Mouse (Mus musculus): ENCODE results near the gene Epb42. TPM values are rescaled to one million over a fixed set of nuclear protein-coding genes. Genes with fewer than 3 reads are reported as not detected.

Gene Epb42
- total RNA-seq (2014; rRNA removed) (0.07 and 0.73 TPM in 2 replicates), polyA plus RNA-seq (2015; fragmentation: Nextera tagmentation; extraction: Ambion mirVana) (0.06 and 0.18 TPM in 2 replicates)

GRCm38 (mm10) chr2:121036733-121037341 is at the start of gene Epb42:
Epb42 (minus strand) TSS chr2:121037072.
- WGBS: 65% methylated on average over 5 of the region's 5 CpGs
- no peaks in the 10 kb centered on the region for H3K36me3 ChIP-seq (ENCODE audit: insufficient read depth, low read length)
- no peak for DNase-seq (ENCODE audit: low spot score)

GRCm38 (mm10) chr2:121085480-121086185 is 48.8 kb upstream of the Epb42 start, which contains the start of gene Tgm5:
Tgm5 (minus strand) TSS chr2:121085841.
- no peak for DNase-seq (ENCODE audit: low spot score)
- no peak within 1 kb of the TSS for H3K27ac ChIP-seq
- no peak within 1 kb of the TSS for H3K4me2 ChIP-seq (ENCODE audit: low read depth, low read length)
- 48% methylated on average over 6 of the region's 6 CpGs for WGBS
- no peak within 1 kb of the TSS for H3K9ac ChIP-seq (replicated peaks; ENCODE audit: low read length)
- no peak for ATAC-seq
- no peaks in the 10 kb centered on the region for H3K36me3 ChIP-seq (ENCODE audit: insufficient read depth, low read length)
- TF ChIP-seq CTCF (IDR thresholded peaks at IDR 0.05; ENCODE audit: low read depth): no peak
- H3K9me3 ChIP-seq (ENCODE audit: low read length): no peaks in the 10 kb centered on the region
- no peaks in the 10 kb centered on the region for H3K4me1 ChIP-seq (ENCODE audit: insufficient read depth, low read length)
- H3K27me3 ChIP-seq (ENCODE audit: insufficient read depth, low read length): no peaks in the 10 kb centered on the region
- no peak within 1 kb of the TSS for H3K4me3 ChIP-seq (ENCODE audit: low read length)

More at GRCm38 (mm10) chr2:121036733-121037341, at the start of gene Epb42:
- Histone ChIP-seq H3K4me3 (ENCODE audit: low read length) (no peak within 1 kb of the TSS), H3K9ac (replicated peaks; ENCODE audit: low read length) (no peak within 1 kb of the TSS), H3K9me3 (ENCODE audit: low read length) (no peaks in the 10 kb centered on the region), H3K4me1 (ENCODE audit: insufficient read depth, low read length) (no peaks in the 10 kb centered on the region), H3K27ac (no peak within 1 kb of the TSS), H3K27me3 (ENCODE audit: insufficient read depth, low read length) (no peaks in the 10 kb centered on the region), H3K4me2 (ENCODE audit: low read depth, low read length) (no peak within 1 kb of the TSS)
- no peak for TF ChIP-seq CTCF (IDR thresholded peaks at IDR 0.05; ENCODE audit: low read depth)
- ATAC-seq: no peak

- WGBS: 90% methylated on average over 1 of the region's 1 CpGs
- H3K4me1 ChIP-seq (ENCODE audit: insufficient read depth, low read length): no peaks in the 10 kb centered on the region
- no peak overlapping the region for H3K4me2 ChIP-seq (ENCODE audit: low read depth, low read length)
- no peak overlapping the region for H3K4me3 ChIP-seq (ENCODE audit: low read length)
- no peaks in the 10 kb centered on the region for H3K27me3 ChIP-seq (ENCODE audit: insufficient read depth, low read length)
- ATAC-seq (no peak), DNase-seq (ENCODE audit: low spot score) (no peak)
- TF ChIP-seq CTCF (IDR thresholded peaks at IDR 0.05; ENCODE audit: low read depth): no peak
- H3K27ac ChIP-seq: no peak overlapping the region
- no peak overlapping the region for H3K9ac ChIP-seq (replicated peaks; ENCODE audit: low read length)
- H3K9me3 ChIP-seq (ENCODE audit: low read length): no peaks in the 10 kb centered on the region
- no peaks in the 10 kb centered on the region for H3K36me3 ChIP-seq (ENCODE audit: insufficient read depth, low read length)
Observed at GRCm38 (mm10) chr2:121082626-121083025, 45.8 kb upstream of the Epb42 start.

- H3K4me1 ChIP-seq (ENCODE audit: insufficient read depth, low read length): no peaks in the 10 kb centered on the region
- H3K4me3 ChIP-seq (ENCODE audit: low read length): no peak overlapping the region
- H3K4me2 ChIP-seq (ENCODE audit: low read depth, low read length): no peak overlapping the region
- DNase-seq (ENCODE audit: low spot score) (no peak), ATAC-seq (no peak)
- H3K9ac ChIP-seq (replicated peaks; ENCODE audit: low read length): no peak overlapping the region
- no peaks in the 10 kb centered on the region for H3K27me3 ChIP-seq (ENCODE audit: insufficient read depth, low read length)
- no peak for TF ChIP-seq CTCF (IDR thresholded peaks at IDR 0.05; ENCODE audit: low read depth)
- H3K36me3 ChIP-seq (ENCODE audit: insufficient read depth, low read length): no peaks in the 10 kb centered on the region
- no peaks in the 10 kb centered on the region for H3K9me3 ChIP-seq (ENCODE audit: low read length)
- H3K27ac ChIP-seq: no peak overlapping the region
- WGBS: 90% methylated on average over 7 of the region's 7 CpGs
Observed at GRCm38 (mm10) chr2:121074747-121075146, 37.9 kb upstream of the Epb42 start.

GRCm38 (mm10) chr2:121071871-121072270 is 35.0 kb upstream of the Epb42 start:
- 88% methylated on average over 6 of the region's 6 CpGs for WGBS
- Histone ChIP-seq H3K9me3 (ENCODE audit: low read length) (no peaks in the 10 kb centered on the region), H3K4me1 (ENCODE audit: insufficient read depth, low read length) (no peaks in the 10 kb centered on the region), H3K27ac (no peak overlapping the region), H3K4me2 (ENCODE audit: low read depth, low read length) (no peak overlapping the region), H3K27me3 (ENCODE audit: insufficient read depth, low read length) (no peaks in the 10 kb centered on the region), H3K4me3 (ENCODE audit: low read length) (no peak overlapping the region), H3K36me3 (ENCODE audit: insufficient read depth, low read length) (no peaks in the 10 kb centered on the region), H3K9ac (replicated peaks; ENCODE audit: low read length) (no peak overlapping the region)
- DNase-seq (ENCODE audit: low spot score): no peak
- no peak for TF ChIP-seq CTCF (IDR thresholded peaks at IDR 0.05; ENCODE audit: low read depth)
- no peak for ATAC-seq

- Histone ChIP-seq H3K4me2 (ENCODE audit: low read depth, low read length) (no peak overlapping the region), H3K36me3 (ENCODE audit: insufficient read depth, low read length) (no peaks in the 10 kb centered on the region), H3K9me3 (ENCODE audit: low read length) (no peaks in the 10 kb centered on the region), H3K9ac (replicated peaks; ENCODE audit: low read length) (no peak overlapping the region), H3K4me1 (ENCODE audit: insufficient read depth, low read length) (no peaks in the 10 kb centered on the region), H3K27ac (no peak overlapping the region), H3K4me3 (ENCODE audit: low read length) (no peak overlapping the region), H3K27me3 (ENCODE audit: insufficient read depth, low read length) (no peaks in the 10 kb centered on the region)
- 63% methylated on average over 6 of the region's 6 CpGs for WGBS
- ATAC-seq: no peak
- DNase-seq (ENCODE audit: low spot score): no peak
- no peak for TF ChIP-seq CTCF (IDR thresholded peaks at IDR 0.05; ENCODE audit: low read depth)
Observed at GRCm38 (mm10) chr2:121069506-121069905, 32.6 kb upstream of the Epb42 start.

- ATAC-seq (no peak), DNase-seq (ENCODE audit: low spot score) (no peak)
Observed at GRCm38 (mm10) chr2:121067116-121067515, 30.2 kb upstream of the Epb42 start.

More at GRCm38 (mm10) chr2:121067116-121067515, 30.2 kb upstream of the Epb42 start:
- Histone ChIP-seq H3K27ac (no peak overlapping the region), H3K4me3 (ENCODE audit: low read length) (no peak overlapping the region), H3K4me2 (ENCODE audit: low read depth, low read length) (no peak overlapping the region), H3K27me3 (ENCODE audit: insufficient read depth, low read length) (no peaks in the 10 kb centered on the region), H3K4me1 (ENCODE audit: insufficient read depth, low read length) (no peaks in the 10 kb centered on the region), H3K9me3 (ENCODE audit: low read length) (no peaks in the 10 kb centered on the region), H3K9ac (replicated peaks; ENCODE audit: low read length) (no peak overlapping the region), H3K36me3 (ENCODE audit: insufficient read depth, low read length) (no peaks in the 10 kb centered on the region)
- 48% methylated on average over 4 of the region's 4 CpGs for WGBS
- no peak for TF ChIP-seq CTCF (IDR thresholded peaks at IDR 0.05; ENCODE audit: low read depth)
